Mouse (Mus musculus) layer of hippocampus, postnatal 10 days (tissue): Measurements from ENCODE around the gene Tpsg1. TPM values are rescaled to one million over a fixed set of nuclear protein-coding genes. Genes with fewer than 3 reads are reported as not detected.

Experiments used
- DNase-seq, 2 experiments: peaks; one replicate each; pipeline ENCODE4 v3.0.0; 2021; ENCODE audit warnings: low spot score in 2 of 2
- long read RNA-seq: library from polyadenylated mRNA; stranded (forward); transcript quantifications from one replicate; pipeline ENCODE4 v2.0.0, GENCODE M21; 2023
- total RNA-seq, 2 experiments: library from RNA; stranded (reverse); gene quantifications; 2 replicates each; pipeline ENCODE4 v1.2.3; 2021

Tpsg1 gene
- not detected for total RNA-seq
- long read RNA-seq: 0 reads

DNA sequence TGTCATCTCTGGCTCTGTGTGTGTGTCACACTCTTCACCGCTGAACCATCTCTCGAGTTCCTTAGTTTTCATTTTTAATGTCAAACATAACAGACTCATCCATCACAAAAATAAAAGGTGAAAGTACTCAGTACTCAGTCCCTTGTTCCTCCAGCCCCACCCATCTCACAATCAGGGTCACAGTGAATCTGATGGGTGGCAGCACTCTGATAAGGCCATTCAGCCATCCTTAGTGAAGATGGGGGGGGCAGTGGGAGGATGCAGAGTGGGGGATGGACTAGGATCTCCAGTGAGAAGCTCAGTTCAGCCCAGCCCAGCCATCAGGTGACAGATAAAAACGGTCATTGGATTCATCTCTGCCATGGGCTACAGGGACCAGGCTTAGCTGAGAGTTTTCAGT lies at the start of gene Tpsg1:
Gene Tpsg1 (plus strand): TSS at position 301 of the 400 bp plus-strand sequence.
- no peak for DNase-seq

- no peak for DNase-seq
These were observed 48.3 kb upstream of the Tpsg1 start for GRCm38 (mm10) chr17:25320819-25321218.

GRCm38 (mm10) chr17:25322930-25323329 lies 46.1 kb upstream of the Tpsg1 start:
- no peak for DNase-seq

DNA sequence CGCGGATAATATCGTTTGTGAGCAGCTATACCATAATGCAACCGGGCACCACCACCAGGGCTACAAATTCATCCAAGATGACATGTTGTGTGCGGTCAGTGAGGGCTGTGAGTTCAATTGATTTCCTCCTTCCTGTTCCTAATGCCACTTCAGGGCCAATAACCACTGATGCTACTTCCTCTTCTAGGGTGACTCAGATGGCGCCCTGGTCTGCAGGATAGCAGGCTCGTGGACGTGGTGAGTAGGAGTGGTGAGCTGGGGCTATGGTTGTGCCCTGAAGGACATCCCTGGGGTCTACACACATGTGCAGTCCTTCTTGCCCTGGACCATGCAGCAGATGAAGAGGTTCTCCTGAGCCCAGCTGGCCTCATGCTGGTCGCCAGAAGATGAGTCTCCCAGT lies 36.8 kb upstream of the Tpsg1 start:
- DNase-seq: no peak

DNA sequence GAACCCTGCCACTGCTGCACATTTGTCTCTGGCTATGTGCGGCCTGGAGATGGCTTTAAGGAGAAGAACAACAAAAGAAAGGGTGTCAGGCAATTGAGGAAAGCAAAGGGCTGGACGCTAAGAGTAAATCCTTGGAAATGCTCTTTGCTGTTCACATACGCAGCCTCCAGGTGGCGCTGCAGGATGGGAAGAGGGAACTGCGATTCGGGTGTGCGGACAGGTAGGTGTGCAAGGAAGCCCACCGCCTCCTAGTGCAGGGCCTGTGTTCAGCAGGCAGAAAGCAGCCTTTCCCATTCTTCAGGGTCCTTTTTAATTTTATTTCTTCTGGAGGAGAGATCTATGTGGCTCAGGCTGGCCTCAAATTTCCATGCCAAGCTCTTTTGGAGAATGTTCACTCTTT lies 35.1 kb upstream of the Tpsg1 start:
- DNase-seq: peak; percentile 81 to 84

DNA sequence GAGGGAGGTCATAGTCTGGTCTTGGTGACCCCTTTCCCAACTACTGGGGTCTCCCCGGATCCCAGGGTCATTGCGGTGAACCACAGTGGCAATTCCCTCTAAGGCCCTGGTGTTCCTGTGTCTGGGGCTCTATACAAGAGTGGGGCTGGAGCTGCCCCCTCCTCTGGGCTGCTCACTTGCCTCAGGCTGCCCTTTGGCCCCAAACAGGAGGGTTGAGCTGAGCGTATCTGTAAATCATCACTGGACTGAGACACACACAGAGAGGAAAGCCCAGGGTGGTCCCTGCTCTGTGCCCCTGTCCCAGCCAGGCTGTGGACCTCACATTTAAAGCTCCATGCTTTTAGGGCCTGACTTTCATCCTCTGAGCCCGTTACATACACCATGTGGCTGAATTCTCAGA lies 30.9 kb upstream of the Tpsg1 start:
- DNase-seq: no peak

DNA sequence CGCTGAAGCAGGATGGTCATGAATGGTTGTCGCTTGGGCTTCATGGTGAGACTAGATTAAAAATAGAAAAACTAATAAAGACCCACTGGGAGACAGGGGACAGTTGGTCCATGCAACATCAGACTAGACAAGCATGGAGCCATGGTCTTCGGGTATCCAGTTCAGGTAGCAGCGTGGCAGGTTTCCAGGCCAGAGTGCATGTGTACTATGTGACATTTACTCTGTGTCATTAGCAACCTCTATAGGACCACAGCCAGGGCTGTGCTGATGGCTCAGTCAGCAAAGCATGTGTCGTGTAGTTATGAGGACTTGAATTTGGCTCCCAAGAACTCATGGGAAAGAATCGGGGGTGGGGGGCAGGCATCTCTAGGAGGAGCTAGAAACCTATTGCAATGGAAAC lies 29.1 kb upstream of the Tpsg1 start:
- DNase-seq: no peak

DNA sequence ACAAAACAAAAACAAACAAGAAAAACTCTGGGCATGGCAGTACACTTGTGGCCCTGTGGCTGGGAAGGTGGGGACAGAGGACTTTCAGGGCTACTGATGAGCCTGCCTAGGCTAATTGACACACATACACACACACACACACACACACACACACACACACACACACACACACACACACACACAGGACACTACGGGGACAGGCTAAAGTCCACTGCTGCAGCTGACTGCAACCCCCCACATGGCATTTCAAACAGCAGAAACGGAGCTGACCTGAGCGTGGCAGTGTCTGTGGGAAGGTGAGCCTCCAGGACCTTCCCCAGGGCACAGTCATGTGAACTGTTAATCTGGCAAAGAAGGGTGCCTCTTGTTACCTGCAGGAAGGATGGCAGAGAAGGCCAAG lies 27.6 kb upstream of the Tpsg1 start:
- DNase-seq: no peak

DNA sequence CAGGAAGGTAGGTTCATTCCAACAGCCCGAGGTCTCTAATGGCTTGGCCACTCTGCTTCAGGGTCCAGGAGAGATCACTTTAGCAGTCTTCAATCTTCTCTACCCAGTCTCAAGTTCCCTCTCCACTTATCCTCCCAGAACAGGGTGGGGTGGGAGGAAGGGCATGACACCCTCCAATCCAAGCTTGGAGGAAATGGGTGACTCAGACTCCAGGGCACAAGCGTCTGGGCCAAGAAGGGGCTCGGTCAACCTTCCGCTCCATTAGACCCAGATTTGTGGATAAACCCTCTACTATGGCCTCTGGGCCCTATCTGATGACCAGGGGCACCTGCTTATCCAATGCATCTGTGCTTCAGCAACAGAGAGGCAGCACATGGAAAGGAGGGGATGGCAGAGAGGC lies 23.6 kb upstream of the Tpsg1 start, which contains the start of gene Tpsab1:
Gene Tpsab1 (minus strand): TSS at position 101 of the 400 bp plus-strand sequence.
- DNase-seq: no peak

DNA sequence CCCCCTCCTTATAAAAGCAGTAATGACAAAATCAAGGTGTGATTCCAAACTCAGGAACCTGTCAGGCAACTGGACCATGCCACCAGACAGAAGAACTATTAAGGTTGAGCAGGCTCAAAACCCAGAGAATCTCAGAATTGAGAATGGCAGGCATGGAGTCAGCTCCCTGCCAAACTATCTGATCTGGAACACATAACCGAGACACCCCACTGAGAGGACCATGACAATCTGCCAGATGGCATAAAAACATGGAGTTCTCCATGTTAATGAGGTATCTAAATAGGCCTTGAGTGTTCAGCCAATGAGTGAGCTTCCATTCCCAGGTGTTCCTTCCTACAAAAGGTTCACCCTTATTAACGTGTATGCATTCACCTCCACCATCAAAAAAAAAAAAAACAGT lies 7.8 kb upstream of the Tpsg1 start:
- DNase-seq: peak in 1 of 2 experiments; percentile 9

DNA sequence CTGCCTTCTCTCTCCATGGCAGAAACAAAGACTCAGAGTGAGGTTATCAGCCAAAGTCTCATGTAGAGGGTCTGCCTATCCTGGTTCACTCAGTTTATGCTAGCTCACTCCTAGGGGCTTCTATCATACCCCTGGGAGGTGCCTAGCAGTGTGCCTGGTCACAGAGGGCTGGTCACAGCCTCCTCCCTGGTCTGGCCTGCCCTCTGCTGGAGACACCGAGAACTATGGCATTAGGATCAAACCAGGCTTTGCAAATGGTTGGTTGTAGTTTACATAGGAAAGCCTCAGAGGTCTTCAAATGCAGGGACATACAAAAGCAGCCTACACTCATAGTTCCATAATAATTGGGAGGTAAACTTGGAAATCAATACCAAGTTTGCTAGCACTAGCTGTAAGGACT lies 5.3 kb upstream of the Tpsg1 start:
- DNase-seq: peak; percentile 56 to 62

- DNase-seq: no peak
These were observed 3.1 kb upstream of the Tpsg1 start, which contains the start of gene Tpsb2 for GRCm38 (mm10) chr17:25366005-25366404. Gene Tpsb2, plus strand, starts transcription at chr17:25366305.

- no peak for DNase-seq
These were observed 3.4 kb downstream of the Tpsg1 start for GRCm38 (mm10) chr17:25372491-25372890.

DNA sequence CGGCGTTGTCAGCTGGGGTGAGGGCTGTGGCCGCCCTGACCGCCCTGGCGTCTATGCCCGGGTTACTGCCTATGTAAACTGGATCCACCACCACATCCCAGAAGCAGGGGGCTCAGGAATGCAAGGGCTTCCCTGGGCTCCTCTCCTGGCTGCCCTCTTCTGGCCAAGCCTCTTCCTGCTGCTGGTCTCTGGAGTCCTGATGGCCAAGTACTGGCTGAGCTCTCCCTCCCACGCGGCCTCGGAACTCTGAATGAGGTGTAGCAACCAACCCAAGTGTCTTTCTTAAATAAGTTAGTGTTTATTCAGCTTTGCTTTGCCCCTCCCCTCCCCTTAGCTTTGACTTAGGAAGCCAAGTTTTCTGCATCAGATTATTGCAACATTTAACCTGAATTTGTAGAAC lies 4.9 kb downstream of the Tpsg1 start:
- DNase-seq: peak; percentile 10 to 42

GRCm38 (mm10) chr17:25394526-25394925 lies 25.5 kb downstream of the Tpsg1 start:
- no peak for DNase-seq

DNA sequence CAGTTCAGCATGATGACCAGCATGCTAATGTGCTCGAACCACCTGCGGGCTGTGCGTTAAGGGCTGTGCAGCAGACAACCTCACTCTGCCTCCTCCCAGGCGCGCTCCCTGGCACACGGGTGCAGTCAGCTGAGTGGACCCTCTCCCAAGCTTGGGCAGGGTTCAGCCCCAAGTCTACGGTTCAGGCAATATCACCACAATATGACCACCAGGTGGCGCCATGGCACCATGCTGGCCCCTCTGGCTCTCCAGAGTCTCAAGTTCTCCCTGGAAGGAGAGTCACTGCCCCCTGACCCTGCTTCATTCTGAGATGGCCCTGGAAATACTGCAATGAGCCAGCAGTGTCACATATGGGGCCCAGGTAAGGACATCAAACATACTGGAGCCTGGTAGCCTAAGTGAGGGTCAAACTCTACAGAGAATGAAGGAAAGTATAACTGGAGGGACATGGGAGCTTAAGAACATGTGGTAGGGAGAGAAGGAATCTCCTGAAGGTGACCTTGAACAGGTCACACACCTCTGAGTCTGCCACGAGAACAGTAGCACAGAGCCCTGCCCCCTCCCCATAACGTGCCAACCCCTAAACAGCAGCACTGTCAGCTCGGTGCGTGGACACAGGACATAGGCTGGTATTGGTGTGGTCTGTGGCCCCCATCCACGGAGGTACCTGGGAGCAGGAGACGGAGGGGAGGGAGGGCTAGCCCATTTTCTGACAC lies 28.9 kb downstream of the Tpsg1 start:
- DNase-seq: peak; percentile 84 to 90

- DNase-seq: no peak
These were observed 29.4 kb downstream of the Tpsg1 start for GRCm38 (mm10) chr17:25398520-25398838.

DNA sequence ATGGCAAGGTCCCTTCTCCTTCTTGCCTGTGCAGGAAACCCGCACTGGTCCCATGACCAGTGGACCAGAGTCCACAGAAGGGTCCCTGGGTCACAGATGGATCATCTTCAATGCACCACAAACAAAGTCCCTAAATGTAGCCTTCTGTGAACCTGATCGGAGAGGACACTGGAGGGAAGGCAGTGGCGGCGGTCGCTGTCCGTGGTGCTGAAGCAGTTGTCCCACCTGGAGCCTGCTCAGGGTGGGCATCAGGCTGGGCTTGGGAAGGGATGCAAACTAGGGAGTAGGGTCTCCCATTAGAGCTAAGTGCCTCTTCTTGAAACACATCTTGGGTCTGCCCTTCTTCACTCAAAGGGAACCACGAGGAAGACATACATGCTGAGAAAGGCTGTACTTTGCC lies 31.4 kb downstream of the Tpsg1 start:
- no peak for DNase-seq

DNA sequence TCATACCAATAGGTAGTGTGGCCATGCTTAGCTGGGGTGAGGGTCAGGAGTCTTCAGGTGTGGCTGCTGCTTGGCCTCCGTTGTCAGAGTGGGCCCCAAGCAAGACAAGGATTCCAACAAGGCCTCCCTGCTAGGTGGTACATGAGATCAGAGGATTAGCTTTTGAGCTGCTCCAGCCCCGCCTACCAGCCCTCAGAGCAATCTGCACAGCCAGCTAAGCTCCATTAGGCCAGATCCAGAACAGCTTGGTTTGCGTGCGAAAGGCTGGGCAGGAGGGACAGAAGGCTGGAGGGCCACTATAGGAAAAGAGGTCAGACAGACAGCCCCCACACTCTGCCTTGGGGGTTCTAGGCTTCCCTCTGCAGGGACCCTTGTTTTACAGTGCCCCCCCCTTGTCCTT lies 32.4 kb downstream of the Tpsg1 start:
- no peak for DNase-seq

- DNase-seq: no peak
These were observed 33.2 kb downstream of the Tpsg1 start for GRCm38 (mm10) chr17:25402224-25402623.

GRCm38 (mm10) chr17:25404190-25404589 lies 35.1 kb downstream of the Tpsg1 start:
- no peak for DNase-seq

DNA sequence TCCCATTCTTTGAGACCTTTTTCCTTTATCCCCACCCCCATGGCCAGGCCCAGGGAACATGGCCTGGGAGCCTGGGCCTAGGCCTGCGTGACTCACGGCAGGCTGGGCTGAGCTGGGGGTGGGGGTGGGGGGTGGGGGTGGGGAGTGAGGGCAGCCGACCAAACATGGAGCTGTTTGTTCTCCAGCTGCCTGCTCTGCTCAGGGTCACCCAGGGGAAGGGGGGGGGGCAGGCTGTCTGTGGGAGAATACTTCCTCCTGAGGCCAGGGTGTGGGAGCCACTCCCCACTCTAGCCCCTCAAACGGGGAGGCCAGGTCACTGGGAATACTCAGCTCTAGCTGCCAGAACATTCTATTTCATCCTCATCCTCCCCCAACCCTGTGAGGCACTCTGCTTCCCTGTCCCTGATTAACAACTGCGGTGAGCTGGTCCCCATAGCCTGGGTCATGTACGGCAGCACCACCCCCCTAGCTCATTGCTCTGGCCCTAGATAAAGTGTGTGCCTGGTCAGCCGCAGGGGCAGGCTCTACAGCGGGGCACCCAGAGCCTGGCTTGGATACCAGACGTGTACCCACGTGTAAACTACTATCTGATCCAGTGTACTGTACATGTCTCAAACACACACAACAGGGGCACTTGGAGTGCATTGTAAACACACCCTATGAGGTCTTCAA lies 36.3 kb downstream of the Tpsg1 start:
- DNase-seq: no peak

- DNase-seq: peak; percentile 52 to 63
These were observed 37.0 kb downstream of the Tpsg1 start for GRCm38 (mm10) chr17:25406011-25406441.
